Mouse (Mus musculus) spleen, postnatal 10 days (tissue): ENCODE data around the gene Rasgrf1.

ENCODE experiments used
- DNase-seq, 2 experiments: peaks; one replicate each; pipeline ENCODE4 v3.0.0; 2021 to 2022; ENCODE audit warnings: low spot score in 2 of 2

The Rasgrf1 gene

GRCm38 (mm10) chr9:89909131-89910010 lies at the start of gene Rasgrf1:
Rasgrf1 (plus strand) TSS chr9:89909908.
- DNase-seq: peak in 1 of 2 experiments; percentile 18

GRCm38 (mm10) chr9:89860145-89860544 lies 49.6 kb upstream of the Rasgrf1 start:
- no peak for DNase-seq

GRCm38 (mm10) chr9:89860584-89860983 lies 49.1 kb upstream of the Rasgrf1 start:
- DNase-seq: no peak

GRCm38 (mm10) chr9:89867141-89867540 lies 42.6 kb upstream of the Rasgrf1 start:
- no peak for DNase-seq

- DNase-seq: no peak
These were observed 41.5 kb upstream of the Rasgrf1 start for GRCm38 (mm10) chr9:89868093-89868729.

GRCm38 (mm10) chr9:89869594-89869993 lies 40.1 kb upstream of the Rasgrf1 start:
- DNase-seq: no peak

GRCm38 (mm10) chr9:89870531-89871150 lies 39.1 kb upstream of the Rasgrf1 start:
- DNase-seq: no peak

- no peak for DNase-seq
These were observed 37.6 kb upstream of the Rasgrf1 start for GRCm38 (mm10) chr9:89872137-89872536.

GRCm38 (mm10) chr9:89874434-89874833 lies 35.3 kb upstream of the Rasgrf1 start:
- no peak for DNase-seq

GRCm38 (mm10) chr9:89875551-89875950 lies 34.2 kb upstream of the Rasgrf1 start:
- DNase-seq: no peak

- DNase-seq: no peak
These were observed 31.2 kb upstream of the Rasgrf1 start for GRCm38 (mm10) chr9:89878471-89879020.

- DNase-seq: no peak
These were observed 30.1 kb upstream of the Rasgrf1 start for GRCm38 (mm10) chr9:89879574-89879973.

- DNase-seq: no peak
These were observed 28.2 kb upstream of the Rasgrf1 start for GRCm38 (mm10) chr9:89881552-89881951.

GRCm38 (mm10) chr9:89882583-89882982 lies 27.1 kb upstream of the Rasgrf1 start:
- DNase-seq: no peak

GRCm38 (mm10) chr9:89885701-89886218 lies 23.9 kb upstream of the Rasgrf1 start:
- DNase-seq: no peak

GRCm38 (mm10) chr9:89891534-89892293 lies 18.0 kb upstream of the Rasgrf1 start:
- no peak for DNase-seq

- no peak for DNase-seq
These were observed 17.0 kb upstream of the Rasgrf1 start for GRCm38 (mm10) chr9:89892540-89893188.

- DNase-seq: no peak
These were observed 9.4 kb upstream of the Rasgrf1 start for GRCm38 (mm10) chr9:89900111-89900824.

GRCm38 (mm10) chr9:89901184-89901583 lies 8.5 kb upstream of the Rasgrf1 start:
- DNase-seq: no peak

- DNase-seq: no peak
These were observed 6.9 kb upstream of the Rasgrf1 start for GRCm38 (mm10) chr9:89902813-89903212.
